Mouse (Mus musculus) ES-Bruce4 (cell line): ENCODE results near the gene Rexo1.

Experiments used
- CTCF ChIP-seq: IDR thresholded peaks from one replicate; pipeline ENCODE4 v1.8.1; 2011; ENCODE audit warnings: low read depth, low read length
- EP300 ChIP-seq: IDR thresholded peaks from 2 replicates; pipeline ENCODE4 v1.6.1; 2011; ENCODE audit warnings: low read depth, low read length; ENCODE audit not compliant: insufficient read depth
- POLR2A ChIP-seq: IDR thresholded peaks from one replicate; pipeline ENCODE4 v1.8.1; 2011; ENCODE audit warnings: low read length; ENCODE audit not compliant: insufficient read depth

GRCm38 (mm10) chr10:80502291-80502690 lies 59.1 kb downstream of the Rexo1 start:
- TF ChIP-seq CTCF (no peak), EP300 (no peak), POLR2A (no peak)
